Mouse (Mus musculus) CH12.LX (cell line): ENCODE measurements around the gene Fuz. TPM values are rescaled to one million over a fixed set of nuclear protein-coding genes. Genes with fewer than 3 reads are reported as not detected.
A peak's percentile ranks its signal among the peaks of the same experiment; 100 is the strongest.

ENCODE experiments used
- DNase-seq: peaks from one replicate; pipeline ENCODE4 v3.0.0-alpha.2; 2013; ENCODE audit errors: extremely low read depth
- H3K27ac ChIP-seq: 2 replicates; pipeline ENCODE4 v1.5.1; 2012; ENCODE audit warnings: low read depth, mild to moderate bottlenecking, control low read depth, moderate library complexity; ENCODE audit not compliant: insufficient read depth
- H3K27me3 ChIP-seq: replicated peaks from 2 replicates; pipeline ENCODE3; 2012; ENCODE audit warnings: inconsistent platforms
- H3K36me3 ChIP-seq, 2 experiments: replicated peaks in 1 of 2; 2 replicates each; pipeline versions ENCODE3 to v1.6.1; 2012; ENCODE audit warnings: inconsistent platforms in 1 of 2, low read length in 1 of 2, mild to moderate bottlenecking in 1 of 2, mixed read lengths in 1 of 2, moderate library complexity in 1 of 2; ENCODE audit not compliant: control insufficient read depth in 1 of 2, insufficient read depth in 1 of 2
- H3K4me1 ChIP-seq, 2 experiments: 2 replicates each; pipeline ENCODE4 v1.6.1; 2012; ENCODE audit warnings: inconsistent platforms in 1 of 2, moderate library complexity in 1 of 2; ENCODE audit not compliant: insufficient read depth in 2 of 2, control insufficient read depth in 1 of 2
- H3K4me2 ChIP-seq: 2 replicates; pipeline ENCODE4 v1.6.1; 2012; ENCODE audit warnings: low read depth, mild to moderate bottlenecking, control low read depth; ENCODE audit not compliant: poor library complexity, insufficient read depth, severe bottlenecking
- H3K4me3 ChIP-seq, 3 experiments: fragments of 150-350 bp in 1 of 3; sonication (generic) in 1 of 3; replicated peaks in 1 of 3; 2 replicates each; pipeline versions ENCODE3 to v1.5.1; 2011 to 2012; ENCODE audit warnings: low read depth in 2 of 3, low read length in 2 of 3, mild to moderate bottlenecking in 2 of 3, moderate library complexity in 2 of 3, control low read depth in 1 of 3, improper control_type of control experiment in 1 of 3, inconsistent platforms in 1 of 3, mixed read lengths in 1 of 3; ENCODE audit not compliant: poor library complexity in 1 of 3
- H3K79me2 ChIP-seq: replicated peaks from 2 replicates; pipeline ENCODE4 v1.6.1; 2012; ENCODE audit warnings: mild to moderate bottlenecking, moderate library complexity; ENCODE audit not compliant: control insufficient read depth, poor library complexity, insufficient read depth, severe bottlenecking; ENCODE audit errors: extremely low read depth
- H3K9ac ChIP-seq: 2 replicates; pipeline ENCODE4 v1.6.1; 2012; ENCODE audit warnings: low read depth, mild to moderate bottlenecking, control low read depth, moderate library complexity; ENCODE audit not compliant: insufficient read depth
- H3K9me3 ChIP-seq: replicated peaks from 2 replicates; pipeline ENCODE3; 2012; ENCODE audit warnings: low read length, inconsistent platforms, mixed read lengths
- BHLHE40 ChIP-seq: IDR thresholded peaks from 2 replicates; pipeline ENCODE4 v1.6.1; 2011; ENCODE audit warnings: mild to moderate bottlenecking, low read depth, low read length, improper control_type of control experiment
- CHD2 ChIP-seq: IDR thresholded peaks from 2 replicates; pipeline ENCODE4 v1.6.1; 2011; ENCODE audit warnings: low read length, improper control_type of control experiment
- E2F4 ChIP-seq: IDR thresholded peaks from 2 replicates; pipeline ENCODE4 v1.6.1; 2011; ENCODE audit warnings: low read depth, low read length, improper control_type of control experiment; ENCODE audit not compliant: insufficient replicate concordance
- ETS1 ChIP-seq: conservative IDR thresholded peaks from 2 replicates; pipeline ENCODE4 v1.6.1; 2012; ENCODE audit warnings: low read depth, mild to moderate bottlenecking, inconsistent platforms, low read length, improper control_type of control experiment, moderate library complexity
- HCFC1 ChIP-seq: IDR thresholded peaks from 2 replicates; pipeline ENCODE4 v1.6.1; 2012; ENCODE audit warnings: low read depth, mild to moderate bottlenecking, inconsistent platforms, low read length, improper control_type of control experiment
- JUN ChIP-seq: IDR thresholded peaks from 2 replicates; pipeline ENCODE4 v1.6.1; 2011; ENCODE audit warnings: low read depth, mild to moderate bottlenecking, low read length, improper control_type of control experiment, moderate library complexity; ENCODE audit not compliant: insufficient read depth
- NRF1 ChIP-seq: IDR thresholded peaks from 2 replicates; pipeline ENCODE4 v1.6.1; 2014; ENCODE audit warnings: low read depth, mild to moderate bottlenecking, inconsistent platforms, low read length, improper control_type of control experiment, moderate library complexity
- POLR2AphosphoS2 ChIP-seq: IDR thresholded peaks from 2 replicates; pipeline ENCODE4 v1.6.1; 2011; ENCODE audit warnings: low read depth, low read length, improper control_type of control experiment
- RCOR1 ChIP-seq: conservative IDR thresholded peaks from 2 replicates; pipeline ENCODE4 v1.6.1; 2012; ENCODE audit warnings: low read depth, mild to moderate bottlenecking, inconsistent platforms, low read length, improper control_type of control experiment
- USF1 ChIP-seq: IDR thresholded peaks from 2 replicates; pipeline ENCODE4 v1.6.1; 2014; ENCODE audit warnings: low read depth, mild to moderate bottlenecking, inconsistent platforms, low read length, improper control_type of control experiment
- USF2 ChIP-seq: conservative IDR thresholded peaks from 2 replicates; pipeline ENCODE4 v1.6.1; 2011; ENCODE audit warnings: low read depth, low read length, improper control_type of control experiment
- ZC3H11A ChIP-seq: IDR thresholded peaks from 2 replicates; pipeline ENCODE4 v1.6.1; 2012; ENCODE audit warnings: low read depth, mild to moderate bottlenecking, inconsistent platforms, low read length, improper control_type of control experiment
- dilution Hi-C: fragments of 300-500 bp; cut with MboI; formaldehyde crosslinking; loops from 2 replicates; pipeline ENCODE4 v1.14.3; 2020; ENCODE audit warnings: low sequenced_read_pairs; ENCODE audit not compliant: extremely low pct_unique_long_range_greater_than_20kb, extremely low pct_ligation_motif_present
- in situ Hi-C: fragments of 300-500 bp; cut with MboI; formaldehyde crosslinking; loops from 3 replicates; pipeline ENCODE4 v1.14.3; 2019; ENCODE audit warnings: low sequenced_read_pairs, low pct_ligation_motif_present, low pct_unique_long_range_greater_than_20kb, mixed read lengths
- polyA plus RNA-seq: library from polyadenylated mRNA; unstranded; fragments of >175 nt; gene quantifications from 2 replicates; pipeline ENCODE4 v1.2.1, GENCODE M21; 2012; ENCODE audit warnings: low read depth; ENCODE audit not compliant: insufficient read length
- total RNA-seq, 2 experiments: library from RNA; depleted of rRNA; stranded (reverse); fragments of 300-350 nt in 1 of 2; fragments of >200 nt in 1 of 2; gene quantifications; 2 replicates each; pipeline ENCODE4 v1.2.3; 2012 to 2014

Fuz gene
- total and polyA plus RNA-seq, 3 experiments = 16.7 to 17.1 (median 16.9) TPM

- dilution Hi-C loops = no loop called here
- Histone ChIP-seq H3K79me2 (no peaks in the 10 kb centered on the region), H3K9ac (no peak overlapping the region), H3K27ac (no peak overlapping the region), H3K4me1 (peaks cover 25 to 45% of the 10 kb centered on the region in 2 experiments), H3K36me3 (peaks cover 31 to 44% of the 10 kb centered on the region in 2 experiments), H3K4me3 (no peak overlapping the region), H3K9me3 (no peaks in the 10 kb centered on the region), H3K4me2 (no peak overlapping the region), H3K27me3 (peaks cover 21% of the 10 kb centered on the region)
- in situ Hi-C loops = no loop called here
- DNase-seq = no peak
- TF ChIP-seq POLR2AphosphoS2 = no peak
These were observed 28.7 kb upstream of the Fuz start for GRCm38 (mm10) chr7:44867010-44867702.

DNA sequence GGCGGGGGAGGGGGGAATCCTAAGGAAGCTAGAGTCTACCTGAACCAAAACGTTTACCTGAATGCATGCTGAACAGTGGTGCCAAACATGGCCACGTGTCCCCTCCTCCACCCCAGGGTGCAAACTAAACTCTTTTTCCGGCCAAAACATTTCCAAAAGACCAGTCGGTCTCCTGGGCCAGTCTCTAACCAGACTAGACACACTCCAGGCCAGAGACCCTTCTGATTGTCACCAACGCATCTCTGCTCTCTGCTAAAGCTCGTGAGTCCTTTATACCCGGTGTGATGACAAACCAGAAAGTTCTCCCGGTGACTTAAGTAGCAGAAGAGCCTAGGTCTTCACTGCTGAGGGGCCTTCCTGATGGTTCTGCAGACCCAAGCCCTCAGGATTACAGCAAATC lies 28.1 kb upstream of the Fuz start:
- Histone ChIP-seq H3K79me2 (no peaks in the 10 kb centered on the region), H3K36me3 (peaks cover 24 to 38% of the 10 kb centered on the region in 2 experiments), H3K9ac (no peak overlapping the region), H3K4me1 (peaks cover 25 to 45% of the 10 kb centered on the region in 2 experiments), H3K27ac (no peak overlapping the region), H3K27me3 (peaks cover 24% of the 10 kb centered on the region), H3K4me2 (no peak overlapping the region), H3K9me3 (no peaks in the 10 kb centered on the region), H3K4me3 (no peak overlapping the region)
- dilution Hi-C loops = no loop called here
- in situ Hi-C loops = no loop called here
- no peak for DNase-seq
- TF ChIP-seq BHLHE40 = no peak
- no peak for TF ChIP-seq USF1
- TF ChIP-seq NRF1 = no peak
- no peak for TF ChIP-seq ZC3H11A
- TF ChIP-seq HCFC1 = no peak
- no peak for TF ChIP-seq ETS1
- no peak for TF ChIP-seq E2F4
- TF ChIP-seq CHD2 = no peak
- TF ChIP-seq POLR2AphosphoS2 = no peak
- no peak for TF ChIP-seq USF2
- no peak for TF ChIP-seq RCOR1

- Histone ChIP-seq H3K27ac (no peak overlapping the region), H3K4me3 (peak overlapping the region; percentile 32 to 97 (median 66)), H3K4me1 (peaks cover 25 to 41% of the 10 kb centered on the region in 2 experiments), H3K27me3 (peaks cover 26% of the 10 kb centered on the region), H3K36me3 (peaks cover 18 to 31% of the 10 kb centered on the region in 2 experiments), H3K9me3 (no peaks in the 10 kb centered on the region), H3K4me2 (peak overlapping the region; percentile 98), H3K9ac (no peak overlapping the region), H3K79me2 (no peaks in the 10 kb centered on the region)
- dilution Hi-C loops = no loop called here
- in situ Hi-C loops = no loop called here
- peak; percentile 73 for TF ChIP-seq NRF1
- TF ChIP-seq JUN = no peak
- DNase-seq = no peak
These were observed 27.4 kb upstream of the Fuz start for GRCm38 (mm10) chr7:44868465-44868864.
